Mouse (Mus musculus) heart, adult 2 months (tissue): ENCODE measurements around the gene D1Ertd622e. TPM values are rescaled to one million over a fixed set of nuclear protein-coding genes. Genes with fewer than 3 reads are reported as not detected.

Experiments used
- DNase-seq, 2 experiments: peaks; one replicate each; pipeline ENCODE4 v3.0.0; 2021
- H3K27ac ChIP-seq: fragments of 200-600 bp; 2 replicates; pipeline ENCODE4 v1.8.1; 2022
- H3K27me3 ChIP-seq: fragments of 200-500 bp; 2 replicates; pipeline ENCODE4 v1.6.1; 2012; ENCODE audit warnings: mild to moderate bottlenecking, low read length, inconsistent platforms, mixed read lengths; ENCODE audit not compliant: control insufficient read depth, insufficient read depth
- H3K36me3 ChIP-seq: fragments of 200-500 bp; 2 replicates; pipeline ENCODE4 v1.6.1; 2012; ENCODE audit warnings: low read length, inconsistent platforms; ENCODE audit not compliant: control insufficient read depth, insufficient read depth
- H3K4me1 ChIP-seq: fragments of 200-500 bp; 2 replicates; pipeline ENCODE4 v1.6.1; 2011; ENCODE audit warnings: low read length; ENCODE audit not compliant: control insufficient read depth, insufficient read depth
- H3K4me3 ChIP-seq: fragments of 200-600 bp; 2 replicates; pipeline ENCODE4 v1.8.1; 2022
- H3K79me2 ChIP-seq: fragments of 200-500 bp; replicated peaks from 2 replicates; pipeline ENCODE4 v1.6.1; 2012; ENCODE audit warnings: mild to moderate bottlenecking, inconsistent platforms, low read length, moderate library complexity, mixed read lengths; ENCODE audit not compliant: control insufficient read depth, insufficient read depth
- H3K9ac ChIP-seq: fragments of 200-500 bp; 2 replicates; pipeline ENCODE4 v1.6.1; 2012; ENCODE audit warnings: low read depth, mild to moderate bottlenecking, control low read depth, inconsistent platforms, low read length, mixed read lengths
- CTCF ChIP-seq: fragments of 200-600 bp; IDR thresholded peaks from 2 replicates; pipeline ENCODE4 v1.8.1; 2022; ENCODE audit warnings: antibody characterized with exemption, mild to moderate bottlenecking, moderate library complexity
- EP300 ChIP-seq: fragments of 200-500 bp; IDR thresholded peaks from 2 replicates; pipeline ENCODE4 v1.6.1; 2011; ENCODE audit warnings: low read depth, low read length, control low read depth; ENCODE audit not compliant: insufficient read depth
- POLR2A ChIP-seq: fragments of 200-500 bp; IDR thresholded peaks from 2 replicates; pipeline ENCODE4 v1.6.1; 2011; ENCODE audit warnings: mild to moderate bottlenecking, low read depth, low read length, control low read depth; ENCODE audit not compliant: insufficient read depth
- WGBS: fragments of 180-500 bp; shearing (Covaris S2); methylation state at CpG from one replicate; pipeline ENCODE4 v1.1.7; 2018; 5-methylcytosine and 5-hydroxymethylcytosine counted together
- intact Hi-C: fragments of 180-260 bp; cut with DNase I; formaldehyde crosslinking; loops from one replicate; pipeline ENCODE4 v1.15.1; 2025
- polyA plus RNA-seq: library from polyadenylated mRNA; depleted of rRNA; stranded (reverse); fragments of >200 nt; gene quantifications from 2 replicates; pipeline ENCODE4 v1.2.3, GENCODE M21; 2012
- total RNA-seq, 2 experiments: library from RNA; stranded (reverse); gene quantifications; 2 replicates each; pipeline ENCODE4 v1.2.3; 2021

D1Ertd622e gene
- total and polyA plus RNA-seq, 3 experiments = 3.1 to 4.5 (median 4.4) TPM

DNA sequence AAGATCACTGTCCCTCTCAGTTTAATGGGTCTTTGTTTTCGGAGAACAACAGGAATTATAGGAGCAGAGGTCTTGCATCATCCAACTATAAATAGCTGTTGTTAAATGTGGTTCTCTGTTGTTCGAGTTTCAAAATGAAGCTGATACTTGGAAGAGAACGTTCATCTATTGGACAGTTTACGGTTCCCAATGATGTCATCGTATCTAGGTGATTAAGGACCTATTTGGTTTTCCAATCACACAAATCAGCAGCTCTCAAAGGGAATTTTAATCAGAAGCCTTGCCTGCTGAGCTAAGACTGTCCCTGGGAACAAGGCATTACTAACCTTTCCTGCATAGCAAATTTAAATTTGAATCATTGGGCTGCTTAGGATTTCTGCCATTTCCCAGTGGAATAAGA, 31.7 kb downstream of the D1Ertd622e start:
- intact Hi-C loops = no loop called here
- no peaks in the 10 kb centered on the region for H3K79me2 ChIP-seq
- no peak overlapping the region for H3K9ac ChIP-seq
- DNase-seq = no peak
- no peak overlapping the region for H3K27ac ChIP-seq
- no peaks in the 10 kb centered on the region; the same call in 1 of the 2 replicates for H3K4me1 ChIP-seq
- H3K36me3 ChIP-seq = no peaks in the 10 kb centered on the region
- 37% methylated on average over 5 of the region's 5 CpGs for WGBS
- no peak for TF ChIP-seq CTCF
- TF ChIP-seq EP300 = no peak
- no peak for TF ChIP-seq POLR2A
- H3K27me3 ChIP-seq = no peaks in the 10 kb centered on the region; the same call in 1 of the 2 replicates
- H3K4me3 ChIP-seq = no peak overlapping the region

DNA sequence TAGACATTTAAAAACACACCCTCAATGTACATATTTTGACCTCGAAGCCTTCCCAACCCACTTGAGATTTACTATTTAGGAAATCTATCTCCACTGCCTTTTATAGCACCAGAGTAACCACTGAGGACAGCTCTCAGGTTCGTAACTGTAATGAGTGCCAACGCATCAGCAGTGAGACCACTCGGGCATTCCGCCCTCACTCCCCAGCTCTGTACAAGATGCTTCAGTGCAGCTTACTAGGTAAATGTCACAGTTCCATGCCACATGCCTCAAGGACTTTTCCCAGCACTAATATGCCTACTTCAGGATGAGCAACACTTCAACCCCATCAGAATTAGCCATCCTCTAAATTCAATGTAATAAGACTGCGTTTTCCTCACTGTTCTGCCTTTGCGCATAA, 33.0 kb downstream of the D1Ertd622e start:
- no peak overlapping the region for H3K9ac ChIP-seq
- H3K27me3 ChIP-seq = no peaks in the 10 kb centered on the region; the same call in 1 of the 2 replicates
- intact Hi-C loops = no loop called here
- TF ChIP-seq POLR2A (no peak), CTCF (no peak), EP300 (no peak)
- H3K27ac ChIP-seq = no peak overlapping the region
- WGBS = 78% methylated on average over 7 of the region's 7 CpGs
- no peaks in the 10 kb centered on the region for H3K79me2 ChIP-seq
- no peak for DNase-seq
- H3K4me1 ChIP-seq = no peaks in the 10 kb centered on the region; the same call in 1 of the 2 replicates
- H3K4me3 ChIP-seq = no peak overlapping the region
- H3K36me3 ChIP-seq = no peaks in the 10 kb centered on the region

DNA sequence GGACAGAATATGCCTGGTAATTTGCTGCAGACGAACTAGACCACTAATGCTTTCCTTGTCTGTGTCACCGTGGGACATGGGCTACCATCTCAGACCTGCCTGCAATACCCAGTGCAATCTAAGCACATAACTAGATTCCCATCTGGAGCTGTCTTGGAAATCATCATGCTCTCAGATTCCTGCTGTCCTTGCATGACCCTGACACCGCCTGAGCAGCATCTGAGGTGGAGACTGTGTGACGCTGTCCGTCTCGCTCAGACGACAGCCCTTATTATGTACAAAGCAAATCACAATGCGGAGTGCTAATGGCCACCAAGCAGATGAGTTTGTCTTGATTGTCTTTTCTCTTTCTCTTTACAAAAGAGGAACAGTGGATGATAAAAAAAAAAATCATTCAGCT, 33.9 kb downstream of the D1Ertd622e start:
- Histone ChIP-seq H3K79me2 (no peaks in the 10 kb centered on the region), H3K36me3 (no peaks in the 10 kb centered on the region), H3K4me1 (no peaks in the 10 kb centered on the region; the same call in 1 of the 2 replicates), H3K9ac (no peak overlapping the region), H3K4me3 (no peak overlapping the region), H3K27ac (no peak overlapping the region), H3K27me3 (no peaks in the 10 kb centered on the region; the same call in 1 of the 2 replicates)
- TF ChIP-seq CTCF (no peak), EP300 (no peak), POLR2A (no peak)
- intact Hi-C loops = no loop called here
- DNase-seq = no peak
- 83% methylated on average over 8 of the region's 8 CpGs for WGBS

DNA sequence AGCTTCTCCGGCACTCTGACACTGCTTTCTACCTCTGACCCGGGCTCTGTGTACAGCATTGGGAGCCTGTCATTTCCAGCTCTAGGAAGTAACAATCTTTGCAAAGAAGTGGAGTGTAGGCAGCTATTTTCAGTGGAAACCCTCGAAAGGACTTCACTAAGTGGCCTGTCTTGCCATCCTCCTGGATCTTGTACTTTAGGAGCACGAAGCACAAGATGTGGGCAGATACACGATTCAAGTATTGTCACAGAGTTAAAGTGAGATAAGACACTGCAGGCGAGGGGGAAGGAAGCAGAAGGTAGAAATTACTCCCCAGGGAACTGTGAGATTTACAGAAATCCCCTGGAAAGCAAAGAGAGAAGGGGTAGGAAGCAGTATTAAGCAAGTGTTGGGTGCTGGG, 36.4 kb downstream of the D1Ertd622e start:
- DNase-seq = no peak
- no peaks in the 10 kb centered on the region for H3K36me3 ChIP-seq
- H3K27ac ChIP-seq = no peak overlapping the region
- no peak overlapping the region for H3K9ac ChIP-seq
- no peaks in the 10 kb centered on the region; the same call in 1 of the 2 replicates for H3K27me3 ChIP-seq
- intact Hi-C loops = no loop called here
- TF ChIP-seq EP300 (no peak), CTCF (no peak), POLR2A (no peak)
- no peaks in the 10 kb centered on the region for H3K79me2 ChIP-seq
- WGBS = 44% methylated on average over 6 of the region's 6 CpGs
- H3K4me1 ChIP-seq = no peaks in the 10 kb centered on the region; the same call in 1 of the 2 replicates
- H3K4me3 ChIP-seq = no peak overlapping the region

DNA sequence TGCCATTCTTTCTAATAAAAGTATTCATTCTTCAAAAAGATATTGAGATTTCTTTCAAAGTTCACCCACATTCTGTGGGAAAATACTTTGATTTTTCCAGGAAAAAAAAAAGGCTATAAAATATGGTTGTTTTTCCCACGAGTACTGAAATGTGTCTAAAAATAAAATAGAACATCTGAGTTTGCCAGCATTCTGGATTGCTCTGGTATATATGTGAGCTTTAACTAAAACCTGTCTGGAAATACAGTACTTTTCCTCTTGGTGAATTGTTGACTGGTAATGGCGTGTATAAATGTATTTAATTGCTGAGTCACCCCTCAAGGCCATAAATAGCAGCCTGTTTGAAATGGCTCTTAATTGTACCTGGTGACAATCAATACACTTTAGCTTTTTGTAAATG, 37.5 kb downstream of the D1Ertd622e start:
- Histone ChIP-seq H3K36me3 (no peaks in the 10 kb centered on the region), H3K79me2 (no peaks in the 10 kb centered on the region), H3K9ac (no peak overlapping the region), H3K27me3 (no peaks in the 10 kb centered on the region), H3K4me3 (no peak overlapping the region), H3K27ac (no peak overlapping the region), H3K4me1 (peaks cover 2% of the 10 kb centered on the region; the same call in 1 of the 2 replicates)
- no peak for DNase-seq
- intact Hi-C loops = no loop called here
- WGBS = 60% methylated on average over 2 of the region's 2 CpGs
- TF ChIP-seq EP300 = no peak

DNA sequence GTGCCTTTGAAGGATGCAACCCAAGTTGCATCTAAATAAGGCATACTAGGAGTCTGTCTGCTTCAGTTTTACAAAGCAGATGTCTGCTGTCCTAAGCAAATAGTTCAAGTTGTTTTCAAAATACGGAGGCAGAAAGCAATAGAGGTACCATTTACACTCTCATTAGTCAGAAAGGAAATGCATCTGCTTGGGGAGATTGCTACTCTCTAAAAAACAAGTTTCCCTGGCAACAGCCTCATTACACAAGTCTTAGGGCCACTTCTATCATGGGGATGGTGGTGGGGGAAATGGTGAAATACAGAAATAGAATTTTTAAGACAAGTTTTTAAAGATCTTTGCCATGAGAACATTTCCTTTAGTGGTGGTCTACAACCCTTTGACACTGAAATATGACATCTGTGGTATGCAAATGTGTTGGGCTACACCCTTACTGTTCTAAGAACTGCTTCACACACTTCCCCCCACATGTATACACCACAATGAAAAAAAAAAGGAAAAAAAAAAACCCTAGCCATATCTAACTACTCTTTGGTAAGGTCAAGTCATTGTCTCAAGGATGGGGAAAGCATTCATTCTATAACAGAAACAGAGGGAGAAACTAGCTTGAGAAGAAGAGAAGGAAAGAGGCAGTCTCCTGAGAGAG, 38.5 kb downstream of the D1Ertd622e start:
- H3K27me3 ChIP-seq = no peaks in the 10 kb centered on the region
- 53% methylated on average over 1 of the region's 1 CpGs for WGBS
- no peak for DNase-seq
- H3K4me3 ChIP-seq = no peak overlapping the region
- H3K9ac ChIP-seq = no peak overlapping the region
- no peak overlapping the region for H3K27ac ChIP-seq
- no peaks in the 10 kb centered on the region for H3K36me3 ChIP-seq
- intact Hi-C loops = no loop called here
- TF ChIP-seq CTCF (no peak), EP300 (no peak), POLR2A (no peak)
- no peaks in the 10 kb centered on the region for H3K79me2 ChIP-seq
- H3K4me1 ChIP-seq = peaks cover 2% of the 10 kb centered on the region; the same call in 1 of the 2 replicates
